Mouse (Mus musculus): ENCODE measurements around the gene Cdc42. TPM values are rescaled to one million over a fixed set of nuclear protein-coding genes. Genes with fewer than 3 reads are reported as not detected.

Cdc42 gene
- polyA plus RNA-seq, 1 experiment from 2014 or later = 680 TPM

DNA sequence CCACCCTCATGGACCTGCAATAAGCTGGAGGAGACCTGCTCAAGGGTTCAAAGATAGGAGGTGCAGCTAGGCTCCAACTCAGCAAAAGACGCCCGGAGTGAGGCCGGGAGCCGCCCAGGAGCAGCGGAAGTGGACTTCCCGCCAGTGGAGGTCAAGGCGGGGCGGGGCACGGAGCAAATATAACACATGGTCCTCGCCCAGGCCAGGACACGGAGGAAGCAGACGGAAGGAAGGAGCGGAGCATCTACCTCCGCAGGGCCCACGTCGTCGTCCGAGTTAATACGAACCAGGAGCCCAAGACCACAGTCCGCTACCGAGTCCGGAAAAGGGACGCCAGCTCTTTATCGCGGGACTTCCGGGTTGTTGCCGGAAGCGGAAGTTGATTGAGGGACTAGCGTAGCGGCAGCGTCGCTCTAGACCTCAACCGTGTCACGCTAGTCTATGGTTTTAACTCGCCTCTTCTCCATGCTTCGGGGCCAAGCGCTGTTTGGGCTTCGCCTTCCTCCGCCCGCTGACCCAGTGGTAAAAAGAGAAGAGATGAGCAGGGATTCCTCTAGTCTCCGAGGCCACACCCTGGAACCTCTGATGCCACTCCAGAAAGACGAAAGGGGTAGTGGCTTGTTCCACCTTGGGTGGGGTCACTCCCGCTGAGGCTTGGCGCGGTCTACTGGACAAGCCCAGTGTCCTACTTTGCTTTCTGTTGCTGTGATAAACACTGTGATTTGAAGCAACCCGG is 30.7 kb upstream of the Cdc42 start:
- H3K9ac ChIP-seq (ENCODE audit: low read depth, low read length) = peak overlapping the region; percentile 86
- H3K9me3 ChIP-seq (ENCODE audit: control insufficient read depth, low read length) = no peaks in the 10 kb centered on the region
- H3K4me1 ChIP-seq (ENCODE audit: control insufficient read depth, insufficient read depth, low read length) = peaks cover 3% of the 10 kb centered on the region; the same call in 1 of the 2 replicates
- H3K4me3 ChIP-seq (ENCODE audit: low read length) = peak overlapping the region; percentile 81
- ATAC-seq (ENCODE audit: low FRiP score, low TSS enrichment) = peak; percentile 92
- H3K4me2 ChIP-seq (replicated peaks; ENCODE audit: low read depth, low read length) = peak overlapping the region; percentile 87
- WGBS = under 1% methylated on average over 46 of the region's 46 CpGs
- no peaks in the 10 kb centered on the region for H3K27me3 ChIP-seq (ENCODE audit: control insufficient read depth, insufficient read depth, low read length)
- H3K27ac ChIP-seq (ENCODE audit: low read depth, low read length) = peak overlapping the region; percentile 96
- no peaks in the 10 kb centered on the region for H3K36me3 ChIP-seq (ENCODE audit: control insufficient read depth, insufficient read depth, low read length)

- Histone ChIP-seq H3K27me3 (ENCODE audit: control insufficient read depth, insufficient read depth, low read length) (no peaks in the 10 kb centered on the region), H3K9me3 (ENCODE audit: control insufficient read depth, low read length) (no peaks in the 10 kb centered on the region), H3K4me2 (replicated peaks; ENCODE audit: low read depth, low read length) (peak overlapping the region; percentile 87), H3K36me3 (ENCODE audit: control insufficient read depth, insufficient read depth, low read length) (no peaks in the 10 kb centered on the region), H3K4me3 (ENCODE audit: low read length) (peak overlapping the region; percentile 81), H3K27ac (ENCODE audit: low read depth, low read length) (peak overlapping the region; percentile 96), H3K9ac (ENCODE audit: low read depth, low read length) (peak overlapping the region; percentile 86), H3K4me1 (ENCODE audit: control insufficient read depth, insufficient read depth, low read length) (peaks cover 3% of the 10 kb centered on the region; the same call in 1 of the 2 replicates)
- under 1% methylated on average over 20 of the region's 20 CpGs for WGBS
- ATAC-seq (ENCODE audit: low FRiP score, low TSS enrichment) = no peak
Observed at GRCm38 (mm10) chr4:137387482-137388058, 30.1 kb upstream of the Cdc42 start.

GRCm38 (mm10) chr4:137380702-137381605 is 23.4 kb upstream of the Cdc42 start:
- Histone ChIP-seq H3K4me1 (ENCODE audit: control insufficient read depth, insufficient read depth, low read length) (peaks cover 3% of the 10 kb centered on the region; the same call in 1 of the 2 replicates), H3K9me3 (ENCODE audit: control insufficient read depth, low read length) (no peaks in the 10 kb centered on the region), H3K27ac (ENCODE audit: low read depth, low read length) (peak overlapping the region; percentile 68), H3K4me2 (replicated peaks; ENCODE audit: low read depth, low read length) (peak overlapping the region; percentile 8; the same call in 1 of the 2 replicates), H3K27me3 (ENCODE audit: control insufficient read depth, insufficient read depth, low read length) (no peaks in the 10 kb centered on the region), H3K9ac (ENCODE audit: low read depth, low read length) (no peak overlapping the region), H3K36me3 (ENCODE audit: control insufficient read depth, insufficient read depth, low read length) (no peaks in the 10 kb centered on the region), H3K4me3 (ENCODE audit: low read length) (no peak overlapping the region)
- WGBS = 39% methylated on average over 13 of the region's 16 CpGs
- ATAC-seq (ENCODE audit: low FRiP score, low TSS enrichment) = peak; percentile 71

DNA sequence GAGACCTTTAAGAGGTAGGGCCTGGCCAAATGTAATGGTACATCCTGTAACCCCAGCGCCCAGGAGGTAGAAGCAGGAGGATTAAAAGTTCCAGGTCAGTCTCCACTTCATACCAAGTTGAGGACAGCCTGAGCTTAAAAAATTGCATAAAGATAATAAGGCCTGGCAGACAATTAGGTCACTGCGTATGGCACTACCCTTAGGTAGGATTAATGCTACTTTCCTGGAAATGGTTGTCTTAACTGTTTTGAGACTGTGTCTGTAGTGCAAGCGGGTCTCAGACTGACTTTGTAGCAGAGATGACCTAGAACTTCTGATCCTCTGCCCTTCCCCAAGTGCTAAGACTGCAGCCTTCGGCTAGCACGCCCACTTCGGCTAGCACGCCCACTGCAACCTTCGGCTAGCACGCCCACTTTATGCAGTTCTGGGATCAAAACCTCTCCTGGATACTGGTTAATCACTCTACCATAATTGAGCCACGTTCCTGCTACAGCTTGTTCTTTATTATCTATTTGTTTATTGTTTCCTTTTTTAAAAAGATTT is 22.3 kb upstream of the Cdc42 start:
- ATAC-seq (ENCODE audit: low FRiP score, low TSS enrichment) = no peak
- Histone ChIP-seq H3K36me3 (ENCODE audit: control insufficient read depth, insufficient read depth, low read length) (no peaks in the 10 kb centered on the region), H3K9ac (ENCODE audit: low read depth, low read length) (no peak overlapping the region), H3K4me1 (ENCODE audit: control insufficient read depth, insufficient read depth, low read length) (peaks cover 7% of the 10 kb centered on the region; the same call in 1 of the 2 replicates), H3K4me2 (replicated peaks; ENCODE audit: low read depth, low read length) (no peak overlapping the region), H3K27ac (ENCODE audit: low read depth, low read length) (no peak overlapping the region), H3K27me3 (ENCODE audit: control insufficient read depth, insufficient read depth, low read length) (no peaks in the 10 kb centered on the region), H3K9me3 (ENCODE audit: control insufficient read depth, low read length) (no peaks in the 10 kb centered on the region), H3K4me3 (ENCODE audit: low read length) (no peak overlapping the region)
- WGBS = 89% methylated on average over 10 of the region's 10 CpGs

DNA sequence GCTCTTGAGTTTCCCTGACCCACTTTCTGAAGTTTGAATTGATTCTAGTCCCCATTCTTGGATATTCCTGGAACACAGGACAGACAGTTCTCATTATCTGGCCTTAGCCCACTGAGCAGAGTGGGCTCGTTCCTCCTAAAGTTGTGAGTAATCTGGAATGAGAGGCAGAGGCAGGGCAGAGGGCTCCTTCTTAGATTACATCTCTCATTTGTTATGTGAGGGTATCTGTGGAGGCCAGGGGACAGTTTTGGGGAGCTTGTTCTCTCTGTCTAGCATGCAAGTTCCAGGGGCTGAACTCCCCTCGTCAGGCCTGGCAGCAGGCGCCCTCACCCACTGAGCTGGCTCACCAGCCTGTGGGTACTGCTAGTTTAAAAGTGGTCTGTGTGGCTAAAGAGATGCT is 21.6 kb upstream of the Cdc42 start:
- Histone ChIP-seq H3K4me1 (ENCODE audit: control insufficient read depth, insufficient read depth, low read length) (peaks cover 7% of the 10 kb centered on the region; the same call in 1 of the 2 replicates), H3K9me3 (ENCODE audit: control insufficient read depth, low read length) (no peaks in the 10 kb centered on the region), H3K27me3 (ENCODE audit: control insufficient read depth, insufficient read depth, low read length) (no peaks in the 10 kb centered on the region), H3K27ac (ENCODE audit: low read depth, low read length) (no peak overlapping the region), H3K4me2 (replicated peaks; ENCODE audit: low read depth, low read length) (no peak overlapping the region), H3K9ac (ENCODE audit: low read depth, low read length) (no peak overlapping the region), H3K4me3 (ENCODE audit: low read length) (no peak overlapping the region), H3K36me3 (ENCODE audit: control insufficient read depth, insufficient read depth, low read length) (no peaks in the 10 kb centered on the region)
- no peak for ATAC-seq (ENCODE audit: low FRiP score, low TSS enrichment)
- 89% methylated on average over 3 of the region's 3 CpGs for WGBS

DNA sequence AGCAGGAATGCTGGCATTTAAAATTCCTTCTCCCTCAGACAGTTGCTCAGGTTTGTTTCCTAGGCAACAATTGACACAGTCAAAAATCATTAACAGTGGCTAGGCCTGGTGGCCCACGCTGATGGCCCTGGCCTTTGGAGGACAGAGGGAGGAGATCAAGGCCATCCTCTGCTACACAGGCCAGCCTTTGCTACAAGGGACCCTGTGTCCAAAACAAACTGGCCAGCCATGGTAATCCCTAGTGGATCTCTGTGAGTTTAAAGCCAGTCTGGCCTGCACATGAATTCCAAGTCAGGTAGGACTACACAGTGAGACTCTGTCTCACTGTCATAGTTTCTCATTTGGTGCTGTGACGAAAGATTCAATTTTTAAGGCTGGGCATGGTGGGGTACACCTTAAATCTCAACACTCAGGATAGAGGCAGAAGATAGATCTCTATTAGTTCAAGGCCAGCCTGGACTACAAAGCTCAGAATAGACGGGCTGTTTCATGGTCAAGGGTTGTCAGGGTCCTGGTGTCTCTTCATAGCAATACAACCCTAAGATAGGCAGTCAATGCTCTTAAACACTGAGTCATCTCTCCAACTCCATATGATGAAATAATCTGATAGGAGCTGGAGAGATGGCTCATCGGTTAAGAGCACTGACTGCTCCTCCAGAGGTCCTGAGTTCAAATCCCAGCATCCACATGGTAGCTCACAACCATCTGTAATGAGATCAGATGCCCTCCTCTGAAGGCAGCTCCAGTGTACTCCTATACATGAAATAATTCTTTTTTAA is 20.2 kb upstream of the Cdc42 start:
- H3K36me3 ChIP-seq (ENCODE audit: control insufficient read depth, insufficient read depth, low read length) = no peaks in the 10 kb centered on the region
- H3K9ac ChIP-seq (ENCODE audit: low read depth, low read length) = no peak overlapping the region
- H3K4me3 ChIP-seq (ENCODE audit: low read length) = no peak overlapping the region
- peaks cover 12% of the 10 kb centered on the region; the same call in 1 of the 2 replicates for H3K4me1 ChIP-seq (ENCODE audit: control insufficient read depth, insufficient read depth, low read length)
- no peak for ATAC-seq (ENCODE audit: low FRiP score, low TSS enrichment)
- no peak overlapping the region for H3K4me2 ChIP-seq (replicated peaks; ENCODE audit: low read depth, low read length)
- no peaks in the 10 kb centered on the region for H3K9me3 ChIP-seq (ENCODE audit: control insufficient read depth, low read length)
- no peaks in the 10 kb centered on the region for H3K27me3 ChIP-seq (ENCODE audit: control insufficient read depth, insufficient read depth, low read length)
- H3K27ac ChIP-seq (ENCODE audit: low read depth, low read length) = no peak overlapping the region
- 79% methylated on average over 4 of the region's 4 CpGs for WGBS

- Histone ChIP-seq H3K4me2 (replicated peaks; ENCODE audit: low read depth, low read length) (no peak overlapping the region), H3K27me3 (ENCODE audit: control insufficient read depth, insufficient read depth, low read length) (no peaks in the 10 kb centered on the region), H3K4me1 (ENCODE audit: control insufficient read depth, insufficient read depth, low read length) (peaks cover 12% of the 10 kb centered on the region; the same call in 1 of the 2 replicates), H3K27ac (ENCODE audit: low read depth, low read length) (no peak overlapping the region), H3K9me3 (ENCODE audit: control insufficient read depth, low read length) (no peaks in the 10 kb centered on the region), H3K9ac (ENCODE audit: low read depth, low read length) (no peak overlapping the region), H3K4me3 (ENCODE audit: low read length) (no peak overlapping the region), H3K36me3 (ENCODE audit: control insufficient read depth, insufficient read depth, low read length) (no peaks in the 10 kb centered on the region)
- WGBS = 73% methylated on average over 2 of the region's 2 CpGs
- ATAC-seq (ENCODE audit: low FRiP score, low TSS enrichment) = no peak
Observed at GRCm38 (mm10) chr4:137376778-137377177, 19.3 kb upstream of the Cdc42 start.
